Mouse (Mus musculus) heart, postnatal 36 days (tissue): ENCODE measurements around the gene Fh1. TPM values are rescaled to one million over a fixed set of nuclear protein-coding genes. Genes with fewer than 3 reads are reported as not detected.
A peak's percentile ranks its signal among the peaks of the same experiment; 100 is the strongest.

Experiments used
- DNase-seq, 2 experiments: peaks; one replicate each; pipeline ENCODE4 v3.0.0; 2021 to 2022
- intact Hi-C: fragments of 180-260 bp; cut with DNase I; formaldehyde crosslinking; loops from one replicate; pipeline ENCODE4 v1.15.1; 2025
- total RNA-seq, 2 experiments: library from RNA; stranded (reverse); gene quantifications; 2 replicates each; pipeline ENCODE4 v1.2.3; 2021

Fh1 gene
- total RNA-seq, result 100 to 1,000 TPM; 598 to 639 TPM

- peak; percentile 94 to 97 for DNase-seq
- intact Hi-C loops, result loop anchor here (1.0 to 5.0 kb wide), 2 partner anchors 67 to 257 kb away; partner anchors contain the start of genes Chml, Exo1 and Opn3
These were observed at the start of gene Fh1 for GRCm38 (mm10) chr1:175625257-175625879. Gene Fh1 (minus strand): TSS chr1:175625635.

GRCm38 (mm10) chr1:175675116-175675515 lies 49.7 kb upstream of the Fh1 start:
- DNase-seq, result peak; percentile 11 to 22
- intact Hi-C loops, result no loop called here

DNA sequence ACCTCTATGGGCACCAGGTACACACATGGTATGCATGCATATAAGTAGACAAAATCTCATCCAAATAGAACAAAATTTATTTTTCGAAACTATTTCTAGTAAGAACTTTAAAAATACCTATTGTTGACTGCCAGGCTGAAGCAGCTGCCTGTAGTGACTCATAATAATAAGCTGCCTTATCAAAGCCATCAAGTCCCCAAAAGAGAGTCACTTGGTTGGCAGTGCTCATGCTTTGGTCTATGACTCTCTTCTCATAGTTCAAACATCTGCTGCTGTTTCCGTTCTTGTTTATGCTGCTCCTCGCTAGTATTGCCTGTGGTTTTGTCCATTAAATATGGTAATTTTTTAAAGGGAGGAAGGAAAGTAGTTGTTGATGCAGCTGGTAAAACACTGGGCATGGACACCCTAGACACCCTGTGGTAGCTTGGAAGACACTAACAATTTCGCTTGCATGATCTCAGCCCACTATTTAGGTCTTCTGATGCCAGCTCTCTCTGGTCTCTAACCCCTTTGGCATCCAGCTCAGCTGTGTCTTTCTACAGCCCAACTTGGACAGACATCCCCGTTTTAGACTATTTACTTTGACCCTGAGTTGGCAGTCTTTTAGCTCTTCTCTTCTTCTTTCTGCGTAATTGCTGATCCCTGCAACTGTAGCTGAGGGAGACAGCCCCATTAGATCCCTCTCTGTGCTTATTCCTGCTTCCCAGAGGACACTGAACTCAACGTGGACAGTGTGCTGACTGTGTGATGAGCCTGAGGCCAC lies 48.3 kb upstream of the Fh1 start:
- DNase-seq, result no peak

GRCm38 (mm10) chr1:175671626-175672025 lies 46.2 kb upstream of the Fh1 start:
- intact Hi-C loops, result loop anchor here (5.0 kb wide), 2 partner anchors 196 to 251 kb away; partner anchors contain the start of gene Gm38100

More for the DNA sequence above, 48.3 kb upstream of the Fh1 start:
- intact Hi-C loops, result loop anchor here (5.0 kb wide), 2 partner anchors 194 to 249 kb away; partner anchors contain the start of gene Gm38100

DNA sequence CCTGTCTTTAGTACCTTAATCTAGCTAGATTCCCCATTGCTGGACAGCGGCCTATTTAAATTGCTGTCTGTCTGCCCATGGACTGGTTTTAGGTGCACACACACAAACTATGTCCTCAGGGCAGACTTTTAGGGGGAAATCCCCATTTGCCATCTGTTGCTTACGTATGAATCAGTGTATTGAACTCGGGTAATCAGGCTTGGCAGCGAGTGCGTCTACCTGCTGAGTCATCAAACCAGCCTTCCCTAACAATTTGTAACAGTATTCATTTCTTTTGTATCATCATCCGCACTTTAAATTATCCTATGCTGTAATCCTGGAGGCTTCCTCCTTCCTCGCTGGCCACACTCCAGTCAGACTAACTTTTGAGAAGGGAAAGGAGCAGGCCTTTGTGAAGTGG lies 44.6 kb upstream of the Fh1 start:
- no peak for DNase-seq

More at GRCm38 (mm10) chr1:175671626-175672025, 46.2 kb upstream of the Fh1 start:
- DNase-seq, result no peak

DNA sequence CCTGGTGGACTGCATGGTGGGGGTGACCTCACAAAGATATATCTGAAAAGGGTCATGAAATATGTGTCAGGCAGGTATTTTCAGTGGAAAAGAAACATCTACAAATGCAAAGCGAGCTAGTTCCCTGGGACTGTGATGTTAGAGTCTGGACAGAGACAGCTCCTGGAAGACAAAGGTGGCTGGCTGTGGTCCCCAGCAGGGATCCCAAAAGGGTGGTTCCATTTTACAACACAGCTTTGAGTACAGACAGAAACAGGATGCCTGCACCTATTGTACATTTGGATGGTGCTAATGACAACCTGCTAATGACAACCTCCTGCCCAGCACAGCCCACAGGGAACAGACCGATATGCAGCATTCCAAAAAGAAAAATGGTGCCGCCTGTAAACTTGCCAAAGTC lies 44.0 kb upstream of the Fh1 start:
- DNase-seq, result no peak
- intact Hi-C loops, result loop anchor here (10.0 kb wide), 1 partner anchor 545 kb away; no protein-coding TSS in a partner anchor

More for the DNA sequence above, 44.6 kb upstream of the Fh1 start:
- intact Hi-C loops, result loop anchor here (5.0 kb wide), 2 partner anchors 197 to 252 kb away; partner anchors contain the start of gene Gm38100

DNA sequence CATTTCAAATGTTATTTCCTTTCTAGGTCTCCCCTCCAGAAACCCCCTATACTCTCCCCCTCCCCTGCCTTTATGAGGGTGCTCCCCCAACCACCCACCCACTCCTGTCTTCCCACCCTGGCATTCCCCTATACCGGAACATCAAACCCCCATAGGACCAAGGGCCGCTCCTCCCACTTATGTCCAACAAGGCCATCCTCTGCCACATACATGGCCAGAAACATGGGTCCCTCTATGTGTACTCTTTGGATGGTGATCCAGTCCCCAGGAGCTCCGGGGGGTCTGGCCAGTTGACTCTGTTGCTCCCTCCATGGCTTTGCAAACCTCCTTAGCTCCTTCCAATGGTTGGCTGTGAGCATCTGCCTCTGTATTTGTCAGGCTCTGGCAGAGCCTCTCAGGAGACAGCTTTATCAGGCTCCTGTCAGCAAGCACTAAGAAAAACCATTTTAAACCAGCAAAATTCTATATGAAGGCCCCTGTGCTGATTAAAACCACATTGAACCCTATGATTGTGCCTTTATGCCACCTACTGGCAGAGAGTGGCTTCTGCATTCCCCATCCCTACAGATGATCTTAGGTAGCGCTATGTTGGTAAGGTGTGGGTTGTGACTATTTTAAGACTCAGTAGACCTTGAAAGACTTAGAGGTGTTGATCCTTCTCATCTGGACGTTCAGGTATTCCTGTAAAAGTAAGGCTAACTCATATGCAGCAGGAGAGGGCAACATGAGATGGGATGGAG lies 43.4 kb upstream of the Fh1 start:
- DNase-seq, result no peak
- intact Hi-C loops, result loop anchor here (10.0 kb wide), 1 partner anchor 544 kb away; no protein-coding TSS in a partner anchor

DNA sequence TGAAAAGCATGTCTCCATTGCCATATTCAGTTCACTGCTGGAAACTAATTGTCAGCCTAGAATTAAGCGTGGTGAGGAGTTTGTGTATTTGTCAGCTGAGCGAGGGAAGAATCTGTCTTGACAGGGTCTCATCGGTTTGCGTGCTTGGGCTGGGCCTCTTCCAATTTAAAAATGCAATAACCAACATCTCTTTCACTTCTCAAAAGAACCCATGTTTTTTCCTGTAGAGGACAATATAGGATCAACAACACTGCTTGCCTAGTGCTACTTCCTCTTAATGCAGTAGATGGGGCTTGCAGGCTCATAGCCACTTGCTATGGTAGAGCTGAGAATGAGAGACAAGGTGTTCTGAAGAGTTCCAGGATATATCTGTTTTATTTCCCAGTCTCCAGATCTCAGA lies 34.5 kb upstream of the Fh1 start:
- no peak for DNase-seq
- intact Hi-C loops, result loop anchor here (10.0 kb wide), 1 partner anchor 535 kb away; no protein-coding TSS in a partner anchor

DNA sequence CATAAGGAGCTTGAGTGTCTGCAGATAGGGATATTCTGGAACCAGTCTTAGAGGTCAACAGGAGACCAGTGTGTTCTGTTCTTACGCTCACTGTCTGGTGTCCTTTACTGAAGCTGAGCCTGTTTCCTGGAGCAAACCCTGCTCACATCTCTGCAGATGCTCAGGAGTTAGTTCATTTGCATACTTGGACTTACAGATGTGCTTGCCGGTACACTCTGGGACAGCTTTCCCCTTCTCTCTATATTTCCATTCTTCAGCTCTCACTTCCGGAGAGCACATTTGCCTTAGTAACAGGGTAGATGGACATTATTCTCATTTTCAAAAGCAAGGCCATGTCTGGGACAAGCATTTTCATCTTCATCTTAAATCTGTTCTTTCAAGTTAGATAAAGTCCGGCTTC lies 23.2 kb upstream of the Fh1 start:
- no peak for DNase-seq
- intact Hi-C loops, result no loop called here

DNA sequence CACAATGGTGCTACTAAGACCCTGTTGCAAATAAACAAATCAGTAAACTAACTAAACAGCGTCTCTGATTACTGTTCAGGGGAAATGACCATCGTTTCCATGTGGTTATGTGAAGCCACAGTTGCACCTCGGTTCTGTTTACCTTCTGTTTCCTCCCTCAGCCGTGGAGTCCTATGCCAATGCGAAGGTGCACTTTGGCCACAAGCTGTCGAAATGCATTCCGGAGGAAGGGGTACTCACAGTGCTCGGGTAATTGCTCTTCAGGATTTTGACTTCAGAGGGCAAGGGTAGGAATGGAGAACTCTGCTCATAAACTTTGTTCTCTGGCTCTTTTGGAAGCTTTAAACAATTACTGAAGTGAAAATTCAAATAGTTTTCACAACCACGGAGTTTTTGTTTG lies 21.5 kb upstream of the Fh1 start:
- intact Hi-C loops, result no loop called here
- no peak for DNase-seq

DNA sequence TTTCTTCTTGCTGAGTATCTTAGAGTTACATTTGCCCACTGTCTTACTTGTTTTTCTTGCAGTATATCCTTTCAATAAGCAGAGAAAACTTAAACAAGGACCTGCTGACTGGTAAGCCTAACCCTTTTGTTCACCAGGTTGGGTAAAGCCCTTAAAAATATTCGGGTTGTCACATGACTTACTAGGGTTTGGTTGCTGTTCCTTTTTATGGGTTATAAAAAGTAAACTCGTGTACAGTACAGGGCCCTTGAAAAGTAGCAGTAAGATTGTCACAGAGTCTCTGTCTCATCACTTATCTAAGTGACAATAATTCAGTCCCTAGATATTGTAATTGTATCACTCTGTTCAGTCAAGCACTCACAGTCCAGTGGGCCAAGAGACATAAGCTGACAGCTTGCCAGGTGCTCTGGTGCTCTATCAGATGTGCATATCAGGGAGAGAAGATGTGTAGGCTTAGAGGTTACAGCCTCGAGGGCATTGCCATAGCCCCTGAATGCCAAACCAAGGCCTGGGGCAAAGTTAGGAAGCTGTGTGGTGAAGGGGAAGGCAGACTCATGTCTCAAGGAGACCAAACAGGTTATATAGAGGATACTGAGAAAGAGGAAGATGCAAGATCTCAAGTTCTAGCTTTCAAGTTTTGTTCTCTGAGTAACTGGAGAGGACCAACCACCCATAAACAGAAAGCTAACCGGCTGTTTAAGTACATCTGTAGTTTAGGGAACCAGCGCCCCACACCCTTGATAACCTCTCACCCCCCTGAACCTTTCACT lies 18.2 kb upstream of the Fh1 start:
- intact Hi-C loops, result no loop called here
- DNase-seq, result no peak

GRCm38 (mm10) chr1:175640435-175641150 lies 15.2 kb upstream of the Fh1 start:
- intact Hi-C loops, result no loop called here
- DNase-seq, result no peak

DNA sequence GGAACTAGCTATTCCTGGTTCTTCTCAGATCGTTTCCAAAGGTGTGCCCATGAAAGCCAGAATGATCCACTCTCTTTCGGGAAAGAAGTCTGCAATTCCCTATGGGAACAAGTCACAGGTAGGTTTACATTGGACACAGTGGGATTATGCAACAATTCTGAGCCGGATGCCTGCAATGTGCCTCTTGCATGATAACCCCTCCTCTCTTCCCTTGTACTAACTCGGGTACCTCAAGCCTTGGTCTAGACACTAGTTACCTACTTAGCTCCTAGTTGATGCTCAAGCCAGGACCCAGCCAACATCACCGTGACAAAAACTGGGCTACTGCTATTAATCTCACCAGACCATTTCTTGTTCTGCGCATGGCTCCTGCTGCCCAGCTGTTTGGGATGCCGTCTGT lies 13.6 kb upstream of the Fh1 start:
- intact Hi-C loops, result no loop called here
- no peak for DNase-seq

DNA sequence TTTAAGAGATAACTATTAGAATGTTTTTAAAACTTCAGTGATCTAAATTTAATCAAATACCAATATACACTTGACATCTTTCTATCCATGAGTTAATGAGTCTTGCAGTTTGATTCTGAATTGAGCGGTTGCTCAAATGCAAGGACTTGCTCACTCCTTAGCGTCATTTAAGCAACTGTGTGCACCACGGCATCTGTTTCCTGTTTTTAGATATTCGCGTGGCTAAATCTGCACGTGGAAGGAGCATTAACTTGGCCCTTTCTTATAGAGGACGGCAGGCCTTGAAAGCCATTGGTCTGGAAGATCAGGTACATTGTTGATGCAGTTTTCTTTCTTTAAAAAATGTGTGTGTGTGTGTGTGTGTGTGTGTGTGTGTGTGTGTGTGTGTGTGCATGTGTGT lies 12.2 kb upstream of the Fh1 start:
- DNase-seq, result no peak
- intact Hi-C loops, result no loop called here

DNA sequence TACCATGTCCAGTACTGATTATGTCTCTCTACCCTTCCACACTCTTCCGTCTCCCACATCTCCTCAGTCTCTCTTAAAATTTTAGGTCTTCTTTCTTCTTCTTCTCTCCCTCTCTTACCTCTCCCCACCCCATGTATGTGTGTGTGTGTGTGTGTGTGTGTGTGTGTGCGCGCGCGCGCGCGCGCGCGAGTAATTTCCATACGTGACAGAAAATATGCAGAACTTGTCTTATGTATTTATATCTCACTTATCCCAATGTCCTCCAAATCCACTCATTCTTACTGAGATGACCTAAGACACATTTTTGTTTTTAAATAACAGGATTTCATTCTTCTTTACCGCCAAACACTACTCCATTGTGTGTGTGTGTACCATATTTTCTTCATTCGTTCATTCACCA lies 7.0 kb upstream of the Fh1 start:
- no peak for DNase-seq
- intact Hi-C loops, result no loop called here

GRCm38 (mm10) chr1:175631721-175632221 lies 6.3 kb upstream of the Fh1 start:
- DNase-seq, result no peak
- intact Hi-C loops, result loop anchor here (2.0 kb wide), 1 partner anchor 53 kb away; no protein-coding TSS in a partner anchor

- no peak for DNase-seq
- intact Hi-C loops, result loop anchor here (2.0 kb wide), 1 partner anchor 54 kb away; no protein-coding TSS in a partner anchor
These were observed 5.6 kb upstream of the Fh1 start for GRCm38 (mm10) chr1:175631080-175631479.

DNA sequence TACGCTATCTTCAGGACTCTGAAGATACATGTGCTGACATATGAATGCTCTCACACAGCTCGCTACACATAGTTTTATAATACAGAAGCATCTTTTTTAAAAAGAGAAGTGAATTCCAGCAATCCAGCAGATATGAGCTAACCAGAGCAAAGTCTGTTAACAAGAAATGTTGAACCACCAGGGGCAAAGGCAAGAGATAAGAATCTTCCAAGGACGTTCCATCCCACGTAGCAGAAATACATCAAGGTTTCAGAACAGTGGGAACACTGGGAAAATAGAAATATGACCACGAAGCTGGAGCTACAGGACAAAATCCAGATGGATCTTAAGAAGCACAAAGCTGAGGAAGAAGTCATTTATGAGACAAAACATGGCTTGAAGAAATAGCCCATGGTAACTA lies 4.9 kb upstream of the Fh1 start:
- intact Hi-C loops, result loop anchor here (2.0 kb wide), 1 partner anchor 54 kb away; no protein-coding TSS in a partner anchor
- no peak for DNase-seq

GRCm38 (mm10) chr1:175629248-175629647 lies 3.8 kb upstream of the Fh1 start:
- intact Hi-C loops, result loop anchor here (5.0 kb wide), 1 partner anchor 253 kb away; the partner anchor contains the start of gene Exo1
- no peak for DNase-seq
